Mouse (Mus musculus): Measurements from ENCODE around the gene Foxl2. TPM values are rescaled to one million over a fixed set of nuclear protein-coding genes. Genes with fewer than 3 reads are reported as not detected.

Gene Foxl2
- not detected in 2 replicates for total RNA-seq (2017)

- ATAC-seq (replicated peaks in 1 of 2; ENCODE audit: insufficient read depth in 1 of 2, low FRiP score in 2 of 2, low TSS enrichment in 1 of 2, low read depth in 1 of 2, poor library complexity in 2 of 2, severe bottlenecking in 2 of 2): no peak
Measured at GRCm38 (mm10) chr9:98955103-98955715, at the start of gene Foxl2. Gene Foxl2 (plus strand): TSS chr9:98955288.

GRCm38 (mm10) chr9:98920629-98921523 lies 34.2 kb upstream of the Foxl2 start:
- ATAC-seq (replicated peaks in 1 of 2; ENCODE audit: insufficient read depth in 1 of 2, low FRiP score in 2 of 2, low TSS enrichment in 1 of 2, low read depth in 1 of 2, poor library complexity in 2 of 2, severe bottlenecking in 2 of 2): no peak

GRCm38 (mm10) chr9:98923119-98923518 lies 32.0 kb upstream of the Foxl2 start:
- no peak for ATAC-seq (replicated peaks in 1 of 2; ENCODE audit: insufficient read depth in 1 of 2, low FRiP score in 2 of 2, low TSS enrichment in 1 of 2, low read depth in 1 of 2, poor library complexity in 2 of 2, severe bottlenecking in 2 of 2)

GRCm38 (mm10) chr9:98924183-98924582 lies 30.9 kb upstream of the Foxl2 start:
- no peak for ATAC-seq (replicated peaks in 1 of 2; ENCODE audit: insufficient read depth in 1 of 2, low FRiP score in 2 of 2, low TSS enrichment in 1 of 2, low read depth in 1 of 2, poor library complexity in 2 of 2, severe bottlenecking in 2 of 2)

- ATAC-seq (replicated peaks in 1 of 2; ENCODE audit: insufficient read depth in 1 of 2, low FRiP score in 2 of 2, low TSS enrichment in 1 of 2, low read depth in 1 of 2, poor library complexity in 2 of 2, severe bottlenecking in 2 of 2): no peak
Measured at GRCm38 (mm10) chr9:98929496-98929895, 25.6 kb upstream of the Foxl2 start.

GRCm38 (mm10) chr9:98932931-98933330 lies 22.2 kb upstream of the Foxl2 start:
- no peak for ATAC-seq (replicated peaks in 1 of 2; ENCODE audit: insufficient read depth in 1 of 2, low FRiP score in 2 of 2, low TSS enrichment in 1 of 2, low read depth in 1 of 2, poor library complexity in 2 of 2, severe bottlenecking in 2 of 2)

- ATAC-seq (replicated peaks in 1 of 2; ENCODE audit: insufficient read depth in 1 of 2, low FRiP score in 2 of 2, low TSS enrichment in 1 of 2, low read depth in 1 of 2, poor library complexity in 2 of 2, severe bottlenecking in 2 of 2): no peak
Measured at GRCm38 (mm10) chr9:98935190-98935909, 19.7 kb upstream of the Foxl2 start.

- ATAC-seq (replicated peaks in 1 of 2; ENCODE audit: insufficient read depth in 1 of 2, low FRiP score in 2 of 2, low TSS enrichment in 1 of 2, low read depth in 1 of 2, poor library complexity in 2 of 2, severe bottlenecking in 2 of 2): no peak
Measured at GRCm38 (mm10) chr9:98939290-98939689, 15.8 kb upstream of the Foxl2 start.

DNA sequence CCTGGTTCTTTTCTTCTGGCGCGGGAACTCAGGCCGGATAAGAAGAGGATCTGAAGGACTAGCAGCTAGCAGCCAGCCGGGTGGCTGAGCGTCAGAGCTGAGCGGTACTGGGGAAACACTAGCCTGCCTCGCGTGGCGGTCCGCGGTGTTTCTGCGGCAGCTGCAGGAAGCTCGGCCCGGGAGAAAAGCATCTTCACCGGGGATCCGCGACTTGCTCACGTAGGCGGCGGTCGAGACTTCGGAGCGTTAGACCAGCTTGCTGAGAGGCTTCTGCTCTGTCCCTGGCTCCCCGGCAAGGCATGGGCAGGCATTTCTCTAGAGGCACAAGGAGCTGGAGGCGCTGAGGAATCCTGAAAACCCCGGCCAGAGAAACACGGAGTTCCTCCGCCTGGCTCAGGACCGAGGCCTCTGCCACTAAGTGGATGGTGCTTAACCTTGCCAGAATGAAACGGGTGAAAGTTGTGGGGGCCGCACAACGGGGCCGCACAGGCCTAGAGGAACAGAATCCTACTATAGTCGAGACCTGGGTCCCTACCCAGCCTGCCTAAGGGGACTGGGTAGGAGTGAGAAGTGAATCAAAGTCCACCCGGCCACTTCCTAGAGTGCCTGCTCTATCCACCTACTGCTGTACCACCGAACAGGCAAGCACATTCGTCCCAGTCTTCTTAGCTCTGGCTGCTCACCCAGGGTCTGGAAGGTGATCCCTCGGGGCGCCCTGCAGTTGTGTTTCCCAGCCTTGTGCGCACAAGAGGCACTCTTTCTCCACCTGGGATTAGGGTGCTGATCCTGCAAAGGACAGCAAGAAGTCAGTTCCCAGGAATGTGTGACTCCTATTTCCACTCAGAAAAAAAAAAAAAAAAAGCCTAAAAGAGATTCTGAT lies 2.7 kb upstream of the Foxl2 start:
- peak; percentile 35 to 36; a peak in 2 of 4 replicates for ATAC-seq (replicated peaks in 1 of 2; ENCODE audit: insufficient read depth in 1 of 2, low FRiP score in 2 of 2, low TSS enrichment in 1 of 2, low read depth in 1 of 2, poor library complexity in 2 of 2, severe bottlenecking in 2 of 2)

DNA sequence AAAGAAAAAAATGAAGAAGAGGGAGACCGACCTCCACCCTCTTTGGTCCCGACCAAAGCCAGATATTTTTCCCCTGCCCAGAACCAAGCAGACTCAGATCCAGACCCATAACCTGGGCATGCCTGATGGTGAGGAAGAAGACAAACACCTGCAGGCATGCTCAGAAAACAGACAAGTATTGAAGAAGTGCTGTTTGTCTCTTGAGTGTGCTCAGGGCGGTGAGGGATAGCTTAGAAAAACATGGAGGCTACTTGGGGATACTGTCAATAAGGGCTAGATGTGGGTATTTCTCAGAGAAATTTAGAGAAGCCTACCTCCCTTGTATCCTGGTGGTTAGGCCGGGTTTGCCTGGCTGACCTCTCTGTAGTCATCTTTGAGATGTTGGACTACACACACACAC lies 1.8 kb upstream of the Foxl2 start:
- no peak for ATAC-seq (replicated peaks in 1 of 2; ENCODE audit: insufficient read depth in 1 of 2, low FRiP score in 2 of 2, low TSS enrichment in 1 of 2, low read depth in 1 of 2, poor library complexity in 2 of 2, severe bottlenecking in 2 of 2)

GRCm38 (mm10) chr9:98953830-98954229 lies 1.3 kb upstream of the Foxl2 start:
- ATAC-seq (replicated peaks in 1 of 2; ENCODE audit: insufficient read depth in 1 of 2, low FRiP score in 2 of 2, low TSS enrichment in 1 of 2, low read depth in 1 of 2, poor library complexity in 2 of 2, severe bottlenecking in 2 of 2): no peak

- ATAC-seq (replicated peaks in 1 of 2; ENCODE audit: insufficient read depth in 1 of 2, low FRiP score in 2 of 2, low TSS enrichment in 1 of 2, low read depth in 1 of 2, poor library complexity in 2 of 2, severe bottlenecking in 2 of 2): no peak
Measured at GRCm38 (mm10) chr9:98954391-98955102, 541 bp upstream of the Foxl2 start.

GRCm38 (mm10) chr9:98955716-98956224 lies 682 bp downstream of the Foxl2 start:
- ATAC-seq (replicated peaks in 1 of 2; ENCODE audit: insufficient read depth in 1 of 2, low FRiP score in 2 of 2, low TSS enrichment in 1 of 2, low read depth in 1 of 2, poor library complexity in 2 of 2, severe bottlenecking in 2 of 2): no peak

DNA sequence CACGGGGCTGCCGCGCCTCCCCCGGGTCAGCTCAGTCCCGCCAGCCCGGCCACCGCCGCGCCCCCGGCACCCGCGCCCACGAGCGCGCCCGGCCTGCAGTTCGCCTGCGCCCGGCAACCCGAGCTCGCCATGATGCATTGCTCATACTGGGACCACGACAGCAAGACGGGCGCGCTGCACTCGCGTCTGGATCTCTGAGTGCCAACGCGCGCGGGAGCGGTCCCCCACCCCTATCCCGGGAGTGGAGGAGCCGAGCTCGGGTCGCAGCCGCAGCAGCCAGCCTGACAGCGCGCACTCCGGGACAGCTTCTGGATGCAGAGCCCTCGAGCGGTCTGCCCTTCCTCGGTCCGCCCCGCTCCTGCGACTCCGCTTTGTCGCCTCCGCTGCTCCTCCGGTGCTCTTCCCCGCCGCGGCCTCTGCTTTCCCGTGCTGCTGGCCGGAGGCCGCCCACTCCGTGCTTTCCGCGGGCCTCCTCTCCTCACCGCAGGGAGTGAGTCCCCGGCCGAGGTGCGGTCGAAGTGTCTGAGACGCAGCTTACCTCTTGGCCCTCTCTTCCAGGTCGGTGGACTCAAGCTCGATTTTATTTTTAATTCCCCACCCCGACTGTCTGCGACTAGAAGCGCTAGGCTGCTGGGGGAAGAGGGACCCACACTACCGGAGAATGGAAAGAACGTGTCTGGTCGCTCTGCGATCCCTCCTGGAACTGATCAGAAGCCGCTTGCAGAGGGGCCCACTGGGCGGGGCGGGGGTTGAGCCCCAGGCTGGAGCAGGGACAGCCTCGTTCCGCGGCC lies 1.7 kb downstream of the Foxl2 start:
- no peak for ATAC-seq (replicated peaks in 1 of 2; ENCODE audit: insufficient read depth in 1 of 2, low FRiP score in 2 of 2, low TSS enrichment in 1 of 2, low read depth in 1 of 2, poor library complexity in 2 of 2, severe bottlenecking in 2 of 2)

DNA sequence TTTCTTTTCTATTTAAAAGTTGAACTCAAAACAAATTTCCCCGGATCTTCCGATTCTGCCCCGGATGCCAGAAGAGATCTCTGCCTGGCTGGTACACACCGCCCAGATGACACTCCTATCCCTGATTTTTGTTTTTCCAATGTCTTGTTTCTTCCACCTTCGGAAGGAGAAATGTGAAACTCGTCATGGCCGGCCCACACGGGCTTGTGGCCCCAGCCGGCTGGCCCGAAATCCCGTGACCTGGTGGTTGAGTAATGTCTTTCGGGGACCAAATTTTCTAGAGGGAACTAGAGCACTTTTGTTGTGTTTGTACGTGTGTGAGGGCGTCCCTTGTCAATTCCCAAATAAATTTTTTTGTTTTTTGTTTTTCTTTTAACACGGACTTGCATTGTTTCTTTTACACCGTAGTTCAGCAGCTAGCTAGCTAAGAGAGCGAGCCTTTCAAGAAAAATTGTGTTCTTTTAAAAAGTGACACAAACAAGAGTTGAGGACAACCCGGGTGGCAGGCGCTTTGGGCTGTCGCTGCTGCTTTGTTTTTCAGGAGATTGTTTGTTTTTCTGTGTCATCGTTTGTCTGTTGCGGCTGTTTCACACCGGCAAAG lies 2.8 kb downstream of the Foxl2 start:
- ATAC-seq (replicated peaks in 1 of 2; ENCODE audit: insufficient read depth in 1 of 2, low FRiP score in 2 of 2, low TSS enrichment in 1 of 2, low read depth in 1 of 2, poor library complexity in 2 of 2, severe bottlenecking in 2 of 2): no peak
